Mouse (Mus musculus): ENCODE data around the gene Acbd6. TPM values are rescaled to one million over a fixed set of nuclear protein-coding genes. Genes with fewer than 3 reads are reported as not detected.
A peak's percentile ranks its signal among the peaks of the same experiment; 100 is the strongest.

Gene Acbd6
- polyA plus RNA-seq, 1 experiment from 2014 or later: 101 TPM

DNA sequence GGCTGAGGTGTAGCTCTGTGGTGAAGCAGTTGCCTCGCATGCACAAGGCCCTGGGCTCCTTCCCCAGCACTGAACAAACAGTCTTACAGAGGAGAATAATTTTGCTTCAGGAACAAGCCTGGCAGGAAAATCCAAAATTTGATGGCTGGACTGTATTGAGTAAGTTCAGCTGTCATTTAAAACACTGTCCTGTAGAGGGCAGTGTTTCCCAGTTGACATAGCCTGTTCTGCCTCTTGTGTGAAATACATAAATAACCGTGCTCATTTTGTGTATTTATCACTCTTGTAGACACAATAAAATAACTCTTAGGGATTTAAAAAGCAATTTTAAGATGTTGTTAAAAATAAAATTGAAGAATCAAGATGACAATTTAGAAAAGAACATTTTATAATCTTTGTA is 18.5 kb downstream of the Acbd6 start:
- H3K9ac ChIP-seq (ENCODE audit: low read depth, low read length): no peak overlapping the region
- 24% methylated on average over 2 of the region's 2 CpGs for WGBS
- H3K27ac ChIP-seq (ENCODE audit: low read depth, low read length): no peak overlapping the region
- H3K4me1 ChIP-seq (ENCODE audit: control insufficient read depth, insufficient read depth, low read depth, low read length): no peaks in the 10 kb centered on the region
- no peak overlapping the region for H3K4me2 ChIP-seq (ENCODE audit: low read length)
- 0 out of 2 replicates have a peak, but pooled peaks cover 2% of the 10 kb centered on the region for H3K36me3 ChIP-seq (ENCODE audit: control insufficient read depth, insufficient read depth, low read length)
- H3K27me3 ChIP-seq (replicated peaks; ENCODE audit: control insufficient read depth, insufficient read depth, low read length): no peaks in the 10 kb centered on the region
- H3K9me3 ChIP-seq (ENCODE audit: control insufficient read depth, low read length): no peaks in the 10 kb centered on the region
- 0 out of 2 replicates have a peak, but pooled peaks have one; percentile 69 for ATAC-seq
- H3K4me3 ChIP-seq (ENCODE audit: low read length): no peak overlapping the region

DNA sequence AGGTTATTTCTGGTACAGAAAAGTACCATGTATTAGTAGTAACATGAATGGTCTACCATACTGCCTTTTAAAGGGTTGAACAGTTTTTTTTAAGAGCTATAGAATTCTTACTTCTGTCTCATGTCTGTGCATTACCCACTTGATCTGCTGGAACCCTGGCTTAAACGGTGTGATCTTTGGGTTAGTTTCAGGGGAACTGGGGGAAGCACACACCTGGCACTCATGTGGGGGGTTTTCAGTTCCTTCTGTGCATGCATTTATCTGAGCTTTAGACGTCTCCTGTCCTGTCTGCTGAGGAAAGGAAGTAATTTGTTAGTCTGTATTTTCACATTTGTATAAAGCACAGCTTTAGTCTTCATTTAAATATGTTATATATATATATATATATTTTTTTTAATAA is 19.4 kb downstream of the Acbd6 start:
- 66% methylated on average over 2 of the region's 2 CpGs for WGBS
- H3K4me1 ChIP-seq (ENCODE audit: control insufficient read depth, insufficient read depth, low read depth, low read length): no peaks in the 10 kb centered on the region
- no peaks in the 10 kb centered on the region for H3K9me3 ChIP-seq (ENCODE audit: control insufficient read depth, low read length)
- no peak overlapping the region for H3K4me3 ChIP-seq (ENCODE audit: low read length)
- H3K36me3 ChIP-seq (ENCODE audit: control insufficient read depth, insufficient read depth, low read length): 0 out of 2 replicates have a peak, but pooled peaks cover 2% of the 10 kb centered on the region
- no peak overlapping the region for H3K9ac ChIP-seq (ENCODE audit: low read depth, low read length)
- H3K27ac ChIP-seq (ENCODE audit: low read depth, low read length): no peak overlapping the region
- no peaks in the 10 kb centered on the region for H3K27me3 ChIP-seq (replicated peaks; ENCODE audit: control insufficient read depth, insufficient read depth, low read length)
- ATAC-seq: no peak
- no peak overlapping the region for H3K4me2 ChIP-seq (ENCODE audit: low read length)

DNA sequence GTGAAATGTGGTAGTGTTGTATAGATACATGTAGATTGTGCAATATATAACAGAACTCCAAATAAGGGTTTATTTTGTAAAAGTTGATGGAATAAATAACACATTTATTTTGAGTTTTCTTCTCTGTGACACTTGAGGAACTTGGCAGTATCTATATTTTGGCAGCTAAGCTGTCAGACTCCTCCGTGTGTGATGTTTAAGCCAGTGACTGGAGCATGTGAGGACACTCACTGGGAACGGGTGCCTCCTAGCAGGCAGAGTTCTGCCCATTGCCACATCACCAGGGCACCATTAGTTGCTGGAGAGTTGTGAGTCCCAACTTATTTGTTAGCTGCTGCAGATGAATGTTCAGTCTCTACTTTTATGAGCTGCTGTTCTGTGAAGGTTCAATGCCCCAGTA is 30.0 kb downstream of the Acbd6 start:
- no peak overlapping the region for H3K4me2 ChIP-seq (ENCODE audit: low read length)
- H3K4me1 ChIP-seq (ENCODE audit: control insufficient read depth, insufficient read depth, low read depth, low read length): no peaks in the 10 kb centered on the region
- H3K27ac ChIP-seq (ENCODE audit: low read depth, low read length): no peak overlapping the region
- no peaks in the 10 kb centered on the region for H3K36me3 ChIP-seq (ENCODE audit: control insufficient read depth, insufficient read depth, low read length)
- 84% methylated on average over 2 of the region's 2 CpGs for WGBS
- H3K9ac ChIP-seq (ENCODE audit: low read depth, low read length): no peak overlapping the region
- no peaks in the 10 kb centered on the region for H3K27me3 ChIP-seq (replicated peaks; ENCODE audit: control insufficient read depth, insufficient read depth, low read length)
- H3K4me3 ChIP-seq (ENCODE audit: low read length): no peak overlapping the region
- H3K9me3 ChIP-seq (ENCODE audit: control insufficient read depth, low read length): no peaks in the 10 kb centered on the region
- no peak for ATAC-seq

DNA sequence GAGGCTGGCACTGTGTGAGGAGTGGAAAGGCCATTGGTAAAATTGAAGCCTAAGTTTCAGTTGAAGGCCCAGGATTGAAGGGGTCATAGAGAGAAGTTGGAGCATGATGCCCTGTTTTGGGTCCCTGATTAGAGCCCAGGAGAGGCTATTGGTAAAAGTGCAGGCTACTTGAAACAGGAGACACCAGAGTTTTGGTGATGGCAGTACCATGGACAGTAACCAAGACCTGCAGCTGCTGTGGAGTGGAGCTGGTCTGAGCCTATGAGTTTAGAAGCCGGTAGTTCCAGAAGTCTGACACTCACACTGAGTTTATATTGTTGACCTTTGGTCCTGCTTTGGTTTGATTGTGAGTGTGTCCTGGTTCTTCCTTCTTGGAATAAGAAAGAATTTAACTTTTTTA is 36.2 kb downstream of the Acbd6 start:
- WGBS: 61% methylated on average over 1 of the region's 1 CpGs
- H3K27me3 ChIP-seq (replicated peaks; ENCODE audit: control insufficient read depth, insufficient read depth, low read length): no peaks in the 10 kb centered on the region
- no peak overlapping the region for H3K4me2 ChIP-seq (ENCODE audit: low read length)
- no peaks in the 10 kb centered on the region for H3K36me3 ChIP-seq (ENCODE audit: control insufficient read depth, insufficient read depth, low read length)
- H3K27ac ChIP-seq (ENCODE audit: low read depth, low read length): no peak overlapping the region
- no peak for ATAC-seq
- H3K4me1 ChIP-seq (ENCODE audit: control insufficient read depth, insufficient read depth, low read depth, low read length): no peaks in the 10 kb centered on the region
- H3K9me3 ChIP-seq (ENCODE audit: control insufficient read depth, low read length): no peaks in the 10 kb centered on the region
- no peak overlapping the region for H3K4me3 ChIP-seq (ENCODE audit: low read length)
- no peak overlapping the region for H3K9ac ChIP-seq (ENCODE audit: low read depth, low read length)

DNA sequence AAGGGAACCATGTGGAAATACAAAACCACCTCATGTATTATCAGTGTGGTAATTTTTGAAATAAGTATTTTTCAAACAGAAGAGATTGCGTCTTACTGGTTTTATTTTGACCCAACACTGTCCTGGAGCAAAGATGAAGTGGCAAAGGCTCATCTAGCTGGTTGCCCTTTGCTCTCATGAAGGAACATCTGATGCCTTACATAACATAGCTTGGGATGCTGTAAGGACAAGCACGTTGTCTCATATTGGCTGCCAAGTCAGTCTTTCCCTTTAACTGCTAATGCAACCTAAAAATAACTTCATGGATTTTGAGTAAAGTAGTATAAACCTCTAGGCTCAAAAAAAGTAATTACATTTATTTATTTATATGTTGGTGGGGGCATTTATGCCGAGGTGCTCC is 38.7 kb downstream of the Acbd6 start:
- no peak overlapping the region for H3K4me3 ChIP-seq (ENCODE audit: low read length)
- ATAC-seq: no peak
- no peaks in the 10 kb centered on the region for H3K27me3 ChIP-seq (replicated peaks; ENCODE audit: control insufficient read depth, insufficient read depth, low read length)
- no peak overlapping the region for H3K27ac ChIP-seq (ENCODE audit: low read depth, low read length)
- H3K4me1 ChIP-seq (ENCODE audit: control insufficient read depth, insufficient read depth, low read depth, low read length): no peaks in the 10 kb centered on the region
- 92% methylated on average over 3 of the region's 3 CpGs for WGBS
- no peaks in the 10 kb centered on the region for H3K36me3 ChIP-seq (ENCODE audit: control insufficient read depth, insufficient read depth, low read length)
- H3K9ac ChIP-seq (ENCODE audit: low read depth, low read length): no peak overlapping the region
- H3K9me3 ChIP-seq (ENCODE audit: control insufficient read depth, low read length): no peaks in the 10 kb centered on the region
- H3K4me2 ChIP-seq (ENCODE audit: low read length): no peak overlapping the region

DNA sequence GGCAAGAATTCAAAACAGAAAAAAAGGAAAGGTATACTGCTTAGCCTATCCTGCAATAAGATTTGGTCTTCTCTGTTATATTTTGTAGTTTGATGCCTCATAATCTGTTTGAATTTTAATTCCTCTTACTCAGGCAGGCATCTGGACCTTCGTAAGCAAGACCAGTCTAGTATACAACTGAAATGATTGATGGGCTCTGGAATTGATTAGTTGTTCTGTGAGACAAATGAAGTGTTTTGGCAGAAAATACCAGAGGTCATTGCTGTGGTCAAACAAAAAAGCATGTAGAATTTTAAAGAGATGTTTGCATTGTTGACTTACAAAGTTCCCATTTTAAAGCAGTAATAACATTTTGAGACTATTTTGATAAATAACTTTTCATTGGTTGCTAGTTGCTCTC is 46.8 kb downstream of the Acbd6 start:
- 42% methylated on average over 1 of the region's 1 CpGs for WGBS
- Histone ChIP-seq H3K4me2 (ENCODE audit: low read length) (no peak overlapping the region), H3K27ac (ENCODE audit: low read depth, low read length) (no peak overlapping the region)

DNA sequence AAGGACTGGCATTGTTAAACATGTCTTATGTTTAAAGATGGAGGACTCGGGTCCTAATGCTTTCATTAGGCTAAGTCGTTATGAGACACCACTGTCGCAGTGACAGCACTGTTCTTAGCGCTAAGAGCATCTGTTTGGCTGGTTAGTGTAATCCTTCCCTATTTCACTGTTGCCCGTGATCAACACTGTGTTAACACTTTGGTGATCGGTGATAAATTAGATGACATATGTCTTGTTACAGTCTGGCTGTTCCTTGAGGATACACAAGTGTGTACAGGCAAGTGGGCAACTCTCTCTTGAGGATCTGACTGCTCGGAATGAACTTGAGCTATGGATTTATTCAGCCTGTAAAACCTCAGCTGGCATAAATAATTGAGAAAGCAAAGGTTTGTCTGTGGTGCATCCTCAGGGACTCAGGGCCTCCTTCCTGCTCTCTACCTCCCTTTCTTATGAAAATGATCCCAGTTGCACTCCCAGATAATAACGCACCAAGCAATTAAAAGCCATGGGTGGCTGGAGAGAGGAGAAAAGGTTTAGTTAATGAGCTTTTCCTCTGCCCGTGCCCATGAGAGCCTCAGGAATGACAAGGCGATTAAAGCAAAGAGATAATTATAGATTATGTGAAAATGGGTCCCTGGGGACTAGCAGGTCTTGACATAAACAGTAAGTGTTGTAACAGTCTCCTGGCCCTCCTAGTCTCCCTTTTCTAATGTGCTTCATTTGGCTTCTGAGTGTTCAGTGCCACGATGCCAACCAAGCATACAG is 47.7 kb downstream of the Acbd6 start:
- 25% methylated on average over 11 of the region's 11 CpGs for WGBS

More for the DNA sequence above, 46.8 kb downstream of the Acbd6 start:
- Histone ChIP-seq H3K27me3 (replicated peaks; ENCODE audit: control insufficient read depth, insufficient read depth, low read length) (no peaks in the 10 kb centered on the region), H3K9ac (ENCODE audit: low read depth, low read length) (no peak overlapping the region), H3K36me3 (ENCODE audit: control insufficient read depth, insufficient read depth, low read length) (no peaks in the 10 kb centered on the region), H3K9me3 (ENCODE audit: control insufficient read depth, low read length) (no peaks in the 10 kb centered on the region), H3K4me1 (ENCODE audit: control insufficient read depth, insufficient read depth, low read depth, low read length) (peaks cover 3% of the 10 kb centered on the region), H3K4me3 (ENCODE audit: low read length) (no peak overlapping the region)
- no peak for ATAC-seq

DNA sequence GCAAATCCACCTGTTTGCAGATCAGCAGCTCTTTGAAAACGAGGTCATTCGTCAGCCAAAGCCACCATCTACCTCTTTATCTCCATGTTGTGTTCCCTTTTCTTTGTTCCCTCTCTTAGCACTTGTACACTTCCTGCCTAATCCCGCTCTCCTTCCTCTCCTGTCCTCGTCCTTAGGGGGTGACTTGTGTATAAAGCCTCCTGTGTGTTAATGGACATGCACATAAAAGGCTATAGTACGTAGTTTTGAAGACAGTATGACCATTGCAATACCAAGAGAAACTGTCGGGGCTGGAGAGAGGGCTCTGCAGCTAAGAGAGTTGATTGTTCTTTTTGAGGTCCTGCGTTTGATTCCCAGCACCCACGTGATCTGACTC is 48.2 kb downstream of the Acbd6 start:
- H3K4me1 ChIP-seq (ENCODE audit: control insufficient read depth, insufficient read depth, low read depth, low read length): peaks cover 3% of the 10 kb centered on the region
- H3K4me3 ChIP-seq (ENCODE audit: low read length): no peak overlapping the region
- H3K36me3 ChIP-seq (ENCODE audit: control insufficient read depth, insufficient read depth, low read length): no peaks in the 10 kb centered on the region
- no peak overlapping the region for H3K27ac ChIP-seq (ENCODE audit: low read depth, low read length)
- no peak for ATAC-seq
- H3K4me2 ChIP-seq (ENCODE audit: low read length): no peak overlapping the region
- H3K27me3 ChIP-seq (replicated peaks; ENCODE audit: control insufficient read depth, insufficient read depth, low read length): no peaks in the 10 kb centered on the region
- H3K9me3 ChIP-seq (ENCODE audit: control insufficient read depth, low read length): no peaks in the 10 kb centered on the region
- WGBS: 57% methylated on average over 8 of the region's 8 CpGs
- no peak overlapping the region for H3K9ac ChIP-seq (ENCODE audit: low read depth, low read length)

More for the DNA sequence above, 47.7 kb downstream of the Acbd6 start:
- no peaks in the 10 kb centered on the region for H3K9me3 ChIP-seq (ENCODE audit: control insufficient read depth, low read length)
- no peak overlapping the region for H3K4me3 ChIP-seq (ENCODE audit: low read length)
- peaks cover 3% of the 10 kb centered on the region for H3K4me1 ChIP-seq (ENCODE audit: control insufficient read depth, insufficient read depth, low read depth, low read length)
- peak overlapping the region; percentile 23; the same call in 1 of the 2 replicates for H3K27ac ChIP-seq (ENCODE audit: low read depth, low read length)
- H3K27me3 ChIP-seq (replicated peaks; ENCODE audit: control insufficient read depth, insufficient read depth, low read length): no peaks in the 10 kb centered on the region
- H3K36me3 ChIP-seq (ENCODE audit: control insufficient read depth, insufficient read depth, low read length): no peaks in the 10 kb centered on the region
- H3K9ac ChIP-seq (ENCODE audit: low read depth, low read length): no peak overlapping the region
- peak; percentile 79 for ATAC-seq
- H3K4me2 ChIP-seq (ENCODE audit: low read length): peak overlapping the region; percentile 6; the same call in 1 of the 2 replicates

DNA sequence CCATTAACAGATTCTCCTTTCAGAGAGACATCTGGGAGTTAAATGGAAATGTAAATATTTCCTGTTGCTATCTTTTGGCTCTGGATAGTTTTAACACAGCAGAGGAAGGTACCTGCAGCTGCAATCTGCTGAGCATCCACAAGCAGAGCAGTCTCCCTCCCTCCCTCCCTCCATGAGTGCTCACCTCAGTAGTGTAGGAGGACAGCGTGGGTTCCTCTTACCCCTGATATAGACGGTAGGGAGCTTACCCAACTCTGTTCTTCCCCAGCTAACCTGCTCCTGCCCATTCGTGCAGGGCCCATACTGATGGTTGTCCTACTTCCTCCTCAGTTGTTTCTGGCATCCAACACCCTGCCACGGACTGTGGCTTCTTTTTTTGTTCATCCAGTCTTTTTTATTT is 50.6 kb downstream of the Acbd6 start:
- ATAC-seq: no peak
- Histone ChIP-seq H3K4me2 (ENCODE audit: low read length) (no peak overlapping the region), H3K9ac (ENCODE audit: low read depth, low read length) (no peak overlapping the region), H3K9me3 (ENCODE audit: control insufficient read depth, low read length) (no peaks in the 10 kb centered on the region), H3K4me3 (ENCODE audit: low read length) (no peak overlapping the region), H3K36me3 (ENCODE audit: control insufficient read depth, insufficient read depth, low read length) (no peaks in the 10 kb centered on the region), H3K4me1 (ENCODE audit: control insufficient read depth, insufficient read depth, low read depth, low read length) (peaks cover 3% of the 10 kb centered on the region), H3K27ac (ENCODE audit: low read depth, low read length) (no peak overlapping the region), H3K27me3 (replicated peaks; ENCODE audit: control insufficient read depth, insufficient read depth, low read length) (no peaks in the 10 kb centered on the region)
- 65% methylated on average over 4 of the region's 4 CpGs for WGBS
